Mouse (Mus musculus): ENCODE results near the gene Ceacam14.

Gene Ceacam14

GRCm38 (mm10) chr7:17812333-17812732, at the start of gene Ceacam14:
Gene Ceacam14 (plus strand): TSS chr7:17812633.
- no peak for DNase-seq (ENCODE audit: low spot score)
